Mouse (Mus musculus): Measurements from ENCODE around the gene Fbxl17. TPM values are rescaled to one million over a fixed set of nuclear protein-coding genes. Genes with fewer than 3 reads are reported as not detected.
A peak's percentile ranks its signal among the peaks of the same experiment; 100 is the strongest.

The Fbxl17 gene
- total RNA-seq, 2 experiments from 2014 or later, result 53.7 to 55.0 TPM

DNA sequence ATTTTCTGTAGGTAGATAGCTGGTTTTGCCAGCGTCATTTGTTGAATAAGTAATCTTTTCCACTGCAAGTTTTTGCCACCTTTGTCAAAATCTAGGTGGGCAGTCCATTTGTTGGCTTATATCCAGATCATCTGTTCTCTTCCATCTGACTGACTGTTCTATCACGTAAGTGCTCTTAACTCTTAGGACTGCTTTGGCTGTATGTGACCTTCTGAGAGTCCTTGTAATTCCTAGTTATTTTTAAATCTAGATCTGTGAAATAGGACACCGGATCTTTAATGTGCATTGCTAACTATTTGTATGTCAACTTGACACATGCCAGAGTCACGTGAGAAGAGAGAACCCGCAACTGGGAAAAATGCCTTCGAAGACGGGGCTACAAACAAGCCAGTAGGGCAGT, 37.3 kb downstream of the Fbxl17 start:
- DNase-seq (ENCODE audit: low spot score in 2 of 2), result no peak

DNA sequence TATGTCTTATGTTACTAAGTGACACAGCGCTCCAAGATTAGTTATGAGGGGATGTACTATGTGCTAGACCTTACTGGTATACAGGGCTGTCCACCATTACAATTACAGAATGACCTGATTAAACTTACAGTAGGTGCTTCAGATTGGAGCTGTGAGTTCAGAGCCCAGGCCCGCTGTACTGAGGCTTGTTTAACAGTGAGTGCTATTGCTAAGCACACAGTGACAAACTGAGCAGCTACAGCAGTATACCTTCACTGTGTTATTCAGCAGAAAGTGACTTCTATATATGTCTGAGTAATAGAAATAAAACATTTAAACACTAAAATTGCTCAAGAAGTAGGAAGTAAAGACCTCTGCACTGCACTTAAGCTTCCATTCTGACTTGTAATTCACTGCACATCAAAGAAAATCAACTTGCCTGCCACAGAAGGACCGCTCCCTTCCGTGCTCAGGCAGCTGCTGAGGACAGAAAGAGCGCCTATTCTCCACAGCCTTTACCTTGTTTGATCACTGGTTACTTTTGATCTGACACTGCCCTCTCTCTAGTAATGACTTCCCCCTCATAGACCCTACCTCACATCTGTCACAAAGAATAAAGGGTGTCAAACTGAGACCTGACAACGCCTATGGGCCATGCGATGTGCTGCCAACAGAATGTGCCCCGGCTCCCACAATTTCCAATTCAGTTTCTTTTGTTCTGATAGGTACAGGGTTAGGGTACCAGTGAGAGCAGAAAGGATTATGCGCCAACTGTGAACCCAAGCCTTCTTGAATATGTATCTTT, 39.9 kb downstream of the Fbxl17 start:
- no peak for DNase-seq (ENCODE audit: low spot score in 2 of 2)

GRCm38 (mm10) chr17:63458052-63458451, 41.8 kb downstream of the Fbxl17 start:
- DNase-seq (ENCODE audit: low spot score in 2 of 2), result peak; percentile 40 to 69

DNA sequence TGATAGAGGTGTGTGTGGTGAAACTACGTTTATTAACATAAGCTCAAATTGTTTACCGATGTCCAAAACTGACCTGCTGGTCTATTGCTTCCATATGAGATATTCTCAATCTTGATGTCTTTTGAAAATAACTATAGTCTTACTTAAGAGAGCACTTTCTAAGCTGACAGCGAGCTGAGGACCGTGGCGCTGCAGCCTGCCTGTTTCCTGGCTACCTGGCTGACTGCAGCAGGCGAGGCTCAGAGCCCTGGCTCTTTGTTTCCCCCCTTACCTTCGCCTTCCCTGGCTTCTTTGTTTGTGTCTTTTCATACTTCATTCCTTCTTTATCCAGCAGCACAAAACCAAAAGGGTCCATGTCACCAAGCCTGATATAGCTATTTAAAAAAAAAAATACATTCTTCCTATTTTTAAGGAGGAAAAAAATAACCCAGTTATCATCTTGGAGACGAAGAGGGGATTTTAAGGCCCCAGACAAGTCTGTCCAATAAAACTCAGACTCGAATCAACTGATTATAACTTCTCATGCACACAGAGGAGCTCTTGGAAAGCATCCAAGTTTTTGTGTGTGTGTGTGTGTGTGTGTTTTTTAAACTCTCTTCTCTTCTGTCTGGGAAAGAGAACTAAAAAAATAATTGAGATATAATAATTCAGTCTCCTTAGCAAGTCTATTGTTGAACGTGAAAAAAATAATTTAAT, 48.4 kb downstream of the Fbxl17 start:
- DNase-seq (ENCODE audit: low spot score in 2 of 2), result no peak

DNA sequence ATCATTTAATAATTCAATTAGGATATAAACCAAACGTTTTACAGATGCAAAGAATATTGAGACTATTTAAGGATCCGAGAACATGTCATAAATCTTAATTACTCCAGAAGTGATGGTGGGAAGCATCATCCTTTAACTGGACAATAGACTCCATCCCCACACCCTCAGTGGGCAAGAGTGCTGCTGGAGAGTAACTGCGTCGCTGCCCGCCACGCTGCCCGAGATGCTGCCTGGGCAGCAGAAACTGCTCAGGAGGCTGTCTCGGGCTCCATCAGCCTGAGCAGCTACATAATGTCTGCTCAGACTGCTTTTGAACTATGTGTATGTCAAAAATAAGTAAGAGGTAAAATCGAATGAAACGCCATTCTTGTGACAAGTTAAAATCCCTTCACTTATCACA, 52.1 kb downstream of the Fbxl17 start:
- no peak for DNase-seq (ENCODE audit: low spot score in 2 of 2)

GRCm38 (mm10) chr17:63446971-63447679, 52.7 kb downstream of the Fbxl17 start:
- no peak for DNase-seq (ENCODE audit: low spot score in 2 of 2)

DNA sequence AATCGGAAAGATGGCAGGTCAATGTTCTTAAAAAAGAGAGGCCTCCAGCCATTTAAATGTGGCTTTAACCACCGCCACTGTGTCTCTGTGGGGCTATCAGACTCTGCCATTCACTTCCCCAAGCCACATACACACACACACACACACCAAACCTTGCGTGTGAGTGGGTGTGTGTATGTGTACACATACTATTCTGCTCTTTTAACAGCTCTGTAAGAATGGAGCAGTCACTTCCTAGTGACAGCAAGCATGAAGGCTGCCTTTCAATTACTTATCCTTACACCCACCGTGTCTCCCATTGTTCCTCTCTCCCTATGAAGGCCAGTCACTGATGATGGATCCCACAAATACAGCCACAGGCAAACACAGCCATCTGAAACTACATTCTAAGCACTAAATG, 54.6 kb downstream of the Fbxl17 start:
- no peak for DNase-seq (ENCODE audit: low spot score in 2 of 2)

DNA sequence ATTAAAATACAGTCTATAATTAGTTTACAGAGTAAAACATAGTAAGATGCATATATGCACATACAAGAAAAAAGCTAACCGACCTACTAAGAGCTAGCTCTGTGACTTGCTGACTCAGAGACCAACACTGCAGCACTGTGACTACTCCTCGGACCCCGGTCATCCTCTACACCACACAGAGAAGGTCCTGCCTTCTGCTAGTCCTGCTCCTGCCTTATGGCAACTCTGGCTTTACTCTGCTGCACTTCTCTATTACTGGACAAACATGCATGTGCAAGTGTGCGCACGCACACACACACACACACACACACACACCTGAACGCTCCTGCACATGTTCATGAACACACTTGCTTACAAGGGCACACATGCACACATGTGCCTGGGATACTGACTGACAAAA, 62.4 kb downstream of the Fbxl17 start:
- no peak for DNase-seq (ENCODE audit: low spot score in 2 of 2)

- DNase-seq (ENCODE audit: low spot score in 2 of 2), result peak in 1 of 2 experiments; percentile 53
These were observed 65.7 kb downstream of the Fbxl17 start for GRCm38 (mm10) chr17:63434081-63434480.

DNA sequence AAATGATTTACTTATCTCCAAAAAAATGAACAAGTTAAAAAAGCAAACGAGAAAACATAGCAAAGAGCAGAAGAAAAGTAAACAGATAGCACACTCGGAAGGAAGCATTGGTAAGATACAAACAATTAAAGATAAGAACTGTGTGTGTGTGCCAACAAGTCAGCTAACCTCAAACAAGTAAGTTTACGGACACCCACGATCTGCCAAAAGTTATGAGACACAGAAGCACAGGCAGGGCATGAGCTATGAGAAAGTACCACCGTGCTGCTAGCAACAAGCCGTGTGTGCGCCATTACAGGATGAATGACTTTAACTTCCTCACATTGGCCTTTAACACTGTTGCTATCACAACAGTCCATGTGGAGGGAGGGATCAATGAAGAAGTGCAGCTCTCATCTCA, 68.2 kb downstream of the Fbxl17 start:
- DNase-seq (ENCODE audit: low spot score in 2 of 2), result no peak

GRCm38 (mm10) chr17:63430395-63431075, 69.3 kb downstream of the Fbxl17 start:
- DNase-seq (ENCODE audit: low spot score in 2 of 2), result no peak

GRCm38 (mm10) chr17:63423851-63424250, 76.0 kb downstream of the Fbxl17 start:
- no peak for DNase-seq (ENCODE audit: low spot score in 2 of 2)

- no peak for DNase-seq (ENCODE audit: low spot score in 2 of 2)
These were observed 77.1 kb downstream of the Fbxl17 start for GRCm38 (mm10) chr17:63422685-63423084.

DNA sequence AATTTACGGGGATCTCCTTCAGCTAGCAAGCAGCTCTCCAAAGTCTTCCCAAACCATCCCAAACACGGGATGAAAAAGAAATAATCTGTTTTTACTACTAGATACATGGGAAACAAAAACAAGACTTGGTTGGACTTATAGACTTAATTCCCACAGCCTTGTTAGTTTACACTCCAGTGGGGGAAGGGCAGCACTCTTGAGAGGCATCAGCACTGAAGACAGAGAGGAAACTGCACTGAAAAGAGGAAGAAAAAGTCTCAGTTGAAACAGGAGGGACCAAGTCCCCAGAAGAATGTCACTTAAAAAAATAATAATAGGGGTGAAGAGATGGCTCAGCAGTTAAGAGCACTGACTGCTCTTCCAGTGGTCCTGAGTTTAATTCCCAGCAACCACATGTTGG, 78.0 kb downstream of the Fbxl17 start:
- DNase-seq (ENCODE audit: low spot score in 2 of 2), result no peak

DNA sequence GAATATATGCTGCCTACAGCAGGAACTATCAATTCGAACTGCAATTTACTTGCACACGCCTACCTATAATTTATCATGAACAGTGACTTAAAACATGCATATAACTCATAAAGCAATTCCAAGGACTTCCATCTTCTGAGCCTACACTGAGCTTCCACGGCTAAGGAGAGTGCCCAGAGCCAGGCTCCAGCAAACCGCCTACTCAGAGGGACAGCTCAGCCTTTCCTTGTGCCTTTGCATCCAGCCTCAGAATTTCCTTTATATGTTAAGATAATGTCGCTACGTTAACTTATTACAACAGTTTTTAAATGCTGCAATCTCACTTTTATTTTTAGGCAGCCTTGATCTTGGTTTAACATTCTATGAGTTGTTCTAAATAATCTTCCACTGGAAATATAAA, 80.3 kb downstream of the Fbxl17 start:
- DNase-seq (ENCODE audit: low spot score in 2 of 2), result no peak

GRCm38 (mm10) chr17:63413973-63414580, 85.7 kb downstream of the Fbxl17 start:
- DNase-seq (ENCODE audit: low spot score in 2 of 2), result peak in 1 of 2 experiments; percentile 50

- DNase-seq (ENCODE audit: low spot score in 2 of 2), result no peak
These were observed 88.3 kb downstream of the Fbxl17 start for GRCm38 (mm10) chr17:63411564-63411963.

DNA sequence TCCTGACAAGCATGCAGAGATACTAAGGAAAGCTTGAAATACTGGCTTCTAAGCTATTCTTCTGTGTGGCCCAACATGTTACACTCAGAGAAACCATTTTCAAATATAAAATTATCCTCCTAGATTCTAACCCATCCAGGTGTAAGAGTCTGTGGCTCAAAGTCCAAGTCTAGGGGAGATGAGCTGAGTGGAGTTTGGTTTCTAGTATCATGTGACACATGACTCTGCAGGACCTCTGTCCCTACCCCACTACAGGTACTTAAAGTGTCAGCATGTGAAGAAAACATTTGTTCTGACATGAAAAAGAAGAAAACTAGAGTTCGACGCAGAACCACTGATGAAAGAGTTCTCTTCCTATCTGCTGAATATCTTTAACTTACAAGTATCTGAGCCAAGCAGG, 89.7 kb downstream of the Fbxl17 start:
- no peak for DNase-seq (ENCODE audit: low spot score in 2 of 2)

- no peak for DNase-seq (ENCODE audit: low spot score in 2 of 2)
These were observed 93.9 kb downstream of the Fbxl17 start for GRCm38 (mm10) chr17:63405955-63406354.

GRCm38 (mm10) chr17:63405471-63405870, 94.3 kb downstream of the Fbxl17 start:
- DNase-seq (ENCODE audit: low spot score in 2 of 2), result no peak

GRCm38 (mm10) chr17:63404968-63405367, 94.8 kb downstream of the Fbxl17 start:
- DNase-seq (ENCODE audit: low spot score in 2 of 2), result peak in 1 of 2 experiments; percentile 30

Data from layer of hippocampus, adult 18-20 months (tissue).